Mouse (Mus musculus) intestine, embryonic 16.5 days (tissue): ENCODE measurements around the gene Gm13691. TPM values are rescaled to one million over a fixed set of nuclear protein-coding genes. Genes with fewer than 3 reads are reported as not detected.

Source experiments
- polyA plus RNA-seq: library from polyadenylated mRNA; unstranded; fragments of >200 nt; fragmentation: Nextera tagmentation; extraction: Ambion mirVana; gene quantifications from 2 replicates; pipeline ENCODE4 v1.2.1, GENCODE M21; 2015

Gene Gm13691
- polyA plus RNA-seq, 1 experiment from 2014 or later, result not detected

Other genes with a start within 250 kb of the Gm13691 start
- 6.6 and 6.8 TPM in 2 replicates for gene Fam171b, start 177.9 kb upstream of the Gm13691 start, polyA plus RNA-seq
- gene Zswim2, start 49.3 kb upstream of the Gm13691 start, polyA plus RNA-seq, result not detected in 2 replicates
- not detected in 2 replicates for gene Gm13698, start 34.9 kb upstream of the Gm13691 start, polyA plus RNA-seq
- not detected in 2 replicates for gene Gm13693, start 29.1 kb upstream of the Gm13691 start, polyA plus RNA-seq
- gene Gm13695, start 23.2 kb upstream of the Gm13691 start, polyA plus RNA-seq, result not detected in 2 replicates
- gene Gm13696, start 17.4 kb upstream of the Gm13691 start, polyA plus RNA-seq, result not detected in 2 replicates
- gene Gm13694, start 11.6 kb upstream of the Gm13691 start, polyA plus RNA-seq, result not detected in 2 replicates
- gene Gm13697, start 5.8 kb upstream of the Gm13691 start, polyA plus RNA-seq, result not detected in 2 replicates